Mouse (Mus musculus): Measurements from ENCODE around the gene Hpse.

The Hpse gene

GRCm38 (mm10) chr5:100697398-100697797 lies 22.1 kb downstream of the Hpse start:
- DNase-seq (ENCODE audit: low read depth, low spot score): no peak

DNA sequence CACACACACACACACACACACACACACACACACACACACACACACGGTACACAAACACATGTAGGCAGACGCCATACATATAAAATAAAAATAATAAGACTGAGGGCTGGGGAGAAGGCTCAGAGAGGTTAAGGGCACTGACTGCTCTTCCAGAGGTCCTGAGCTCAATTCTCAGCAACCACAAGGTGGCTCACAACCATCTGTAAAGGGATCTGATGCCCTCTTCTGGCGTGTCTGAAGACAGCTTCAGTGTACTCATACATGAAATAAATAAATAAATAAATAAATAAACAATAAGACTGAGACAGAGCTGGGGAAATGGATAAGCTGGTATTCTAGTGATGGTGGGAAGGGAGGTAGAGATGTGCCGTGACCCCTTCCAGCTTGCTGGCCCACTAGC lies 33.9 kb downstream of the Hpse start:
- DNase-seq (ENCODE audit: low read depth, low spot score): no peak

- no peak for DNase-seq (ENCODE audit: low read depth, low spot score)
Observed at GRCm38 (mm10) chr5:100680542-100680933, 39.0 kb downstream of the Hpse start.

DNA sequence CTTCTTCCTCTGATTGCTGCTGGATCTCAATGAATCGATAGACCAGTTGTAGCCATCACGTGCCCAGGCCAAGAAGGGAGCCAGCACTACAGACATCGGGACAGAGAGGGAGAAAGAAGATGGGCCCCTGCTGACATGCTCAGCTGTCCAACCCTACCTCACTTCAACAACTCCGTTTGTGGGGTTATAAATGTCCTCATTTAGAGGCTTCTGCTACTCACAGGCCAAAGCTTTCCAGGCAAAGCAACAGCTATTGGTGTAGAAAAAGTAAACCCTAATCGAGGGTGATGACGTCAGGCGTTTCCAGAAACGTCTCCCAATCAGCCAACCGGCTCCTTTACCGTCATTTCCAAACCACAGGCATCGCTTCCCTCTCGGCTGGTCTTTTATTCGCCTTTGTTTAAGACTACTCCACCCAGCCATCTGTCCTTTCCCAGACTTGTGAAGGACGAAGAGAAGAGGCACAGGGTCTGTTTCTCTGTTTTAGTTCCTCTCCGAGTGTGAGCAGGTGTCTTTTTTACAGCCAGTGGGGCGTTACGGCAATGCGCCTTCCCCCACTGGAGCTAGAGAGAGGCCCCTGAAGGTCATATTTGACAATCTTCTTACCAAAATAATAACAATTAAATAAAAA lies 39.5 kb downstream of the Hpse start:
- DNase-seq (ENCODE audit: low read depth, low spot score): no peak

DNA sequence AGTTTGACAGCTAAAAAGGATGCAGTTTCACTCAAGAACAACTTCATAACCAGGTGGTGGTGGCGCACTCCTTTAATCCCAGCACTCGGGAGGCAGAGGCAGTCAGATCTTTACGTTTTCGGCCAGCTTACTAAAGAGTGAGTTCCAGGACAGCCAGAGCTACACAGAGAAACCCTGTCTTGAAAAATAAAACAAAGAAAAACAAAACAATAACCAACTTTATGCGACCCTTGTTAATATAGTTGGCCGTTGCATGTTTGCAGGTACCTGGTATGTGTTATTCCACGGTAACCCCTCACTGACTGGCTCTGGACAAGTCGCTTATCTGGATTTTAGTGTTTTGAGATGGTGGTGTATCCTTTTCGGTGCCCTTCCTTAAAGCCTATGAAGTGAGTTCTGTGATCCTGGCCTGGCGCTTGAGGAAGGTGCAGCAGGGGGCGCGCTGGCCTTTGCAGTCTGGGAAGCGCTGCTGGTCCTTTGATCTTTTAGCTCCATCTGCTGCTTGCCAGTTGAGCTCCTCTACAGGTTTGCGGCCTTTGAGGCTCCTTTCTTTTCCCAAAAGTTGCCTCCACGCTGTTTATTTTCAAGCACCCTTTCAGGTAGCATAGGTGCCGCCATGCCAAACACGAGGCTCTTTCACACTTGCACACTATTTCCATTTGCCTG lies 44.7 kb downstream of the Hpse start, which contains the start of gene Coq2:
Coq2 (minus strand) TSS at position 430 of the 666 bp plus-strand sequence.
- DNase-seq (ENCODE audit: low read depth, low spot score): peak; percentile 89

- DNase-seq (ENCODE audit: low read depth, low spot score): peak; percentile 91
Observed at GRCm38 (mm10) chr5:100673745-100674486, 45.6 kb downstream of the Hpse start.

DNA sequence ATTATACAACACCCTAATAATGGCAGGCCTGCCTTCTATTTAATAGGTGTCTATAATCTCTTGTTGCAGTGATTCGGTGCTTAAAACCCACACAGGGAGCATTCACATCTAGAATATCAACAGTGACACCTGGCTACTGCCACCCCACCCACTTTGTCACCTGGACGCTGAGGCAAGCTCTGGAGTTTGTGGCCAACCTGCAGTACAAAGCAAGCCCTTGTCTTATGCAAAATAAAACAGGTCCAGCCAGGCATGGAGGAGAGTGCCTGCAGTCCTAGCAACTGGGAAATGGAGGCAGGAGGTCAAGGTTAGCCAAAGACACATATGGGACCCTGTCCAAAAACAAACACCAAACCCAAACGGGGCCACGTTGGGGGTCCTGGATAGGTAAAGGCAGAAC lies 47.1 kb downstream of the Hpse start:
- no peak for DNase-seq (ENCODE audit: low read depth, low spot score)

DNA sequence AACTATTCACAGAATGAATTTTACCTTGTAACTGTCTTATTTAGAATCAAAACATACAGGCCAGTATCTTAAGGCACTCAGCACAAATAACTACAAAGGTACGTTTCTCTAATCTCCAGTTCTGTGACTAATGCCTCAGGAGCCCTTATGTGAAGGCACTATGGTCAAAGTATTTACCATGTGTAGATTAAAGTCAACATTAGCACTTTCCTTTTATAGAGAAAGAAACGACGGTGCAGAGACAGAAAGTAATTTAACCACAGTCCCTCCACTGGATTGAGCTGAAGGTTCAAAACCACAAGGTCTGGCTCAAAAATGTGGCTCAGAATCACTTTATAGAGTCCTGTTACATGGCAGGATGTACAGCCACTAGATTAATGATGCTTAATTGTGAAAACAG lies 47.6 kb downstream of the Hpse start:
- DNase-seq (ENCODE audit: low read depth, low spot score): no peak

DNA sequence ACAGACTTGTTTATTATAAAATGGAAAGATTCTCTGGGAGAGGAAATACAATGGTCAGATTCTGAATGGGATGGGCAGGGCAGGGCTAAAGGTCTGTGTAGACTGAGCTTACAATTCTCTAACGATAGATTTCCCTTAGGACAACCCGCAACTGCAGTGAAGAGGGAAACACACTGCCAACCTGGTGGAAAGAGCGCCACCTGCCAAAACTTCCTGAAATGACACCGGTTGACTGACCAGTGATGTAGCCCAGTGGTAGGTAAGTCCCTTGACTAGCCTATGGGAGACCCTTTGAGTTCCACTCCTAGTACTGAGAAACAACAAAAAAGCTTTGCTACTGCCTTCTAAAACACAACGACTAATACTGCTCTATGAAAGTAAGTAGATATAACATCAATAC lies 48.1 kb downstream of the Hpse start:
- peak; percentile 58 for DNase-seq (ENCODE audit: low read depth, low spot score)

- DNase-seq (ENCODE audit: low read depth, low spot score): no peak
Observed at GRCm38 (mm10) chr5:100666965-100667364, 52.6 kb downstream of the Hpse start.

DNA sequence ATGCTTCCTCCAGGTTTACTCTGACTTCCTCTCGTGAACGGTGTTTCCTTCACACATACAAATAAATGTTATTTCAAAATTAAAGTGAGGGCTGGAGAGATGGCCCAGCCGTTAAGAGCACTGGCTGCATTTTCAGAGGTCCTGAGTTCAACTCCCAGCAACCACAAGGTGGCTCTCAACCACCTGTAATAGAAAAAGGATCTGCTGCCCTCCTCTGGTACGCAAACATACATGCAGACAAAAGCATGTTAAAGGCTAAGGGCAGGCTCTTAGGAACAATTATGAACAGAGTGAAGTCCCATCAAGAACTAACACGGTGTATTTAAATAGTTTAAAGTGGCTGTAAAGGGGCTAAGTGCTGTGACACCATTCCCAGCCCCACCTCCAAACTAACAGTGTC lies 55.7 kb downstream of the Hpse start:
- peak; percentile 86 for DNase-seq (ENCODE audit: low read depth, low spot score)

DNA sequence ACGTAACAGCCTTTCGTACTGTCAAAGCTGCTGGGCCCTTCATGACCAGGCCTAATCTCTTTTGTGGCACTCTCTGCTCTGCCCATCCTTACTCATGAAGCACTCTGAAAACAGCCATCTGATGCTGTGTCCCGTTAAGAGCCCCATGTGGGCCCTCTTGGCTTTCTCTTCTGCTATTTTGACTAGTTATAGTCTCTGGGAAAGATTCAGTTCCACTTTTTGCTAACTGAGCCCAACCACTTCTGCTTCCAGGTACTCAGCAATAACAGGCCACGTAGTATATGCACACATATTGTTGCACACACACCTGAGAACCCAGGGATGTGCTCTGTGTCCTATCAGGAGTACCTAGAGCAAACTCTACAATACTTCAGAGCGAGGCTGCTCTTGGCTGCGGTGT lies 56.5 kb downstream of the Hpse start:
- DNase-seq (ENCODE audit: low read depth, low spot score): no peak

DNA sequence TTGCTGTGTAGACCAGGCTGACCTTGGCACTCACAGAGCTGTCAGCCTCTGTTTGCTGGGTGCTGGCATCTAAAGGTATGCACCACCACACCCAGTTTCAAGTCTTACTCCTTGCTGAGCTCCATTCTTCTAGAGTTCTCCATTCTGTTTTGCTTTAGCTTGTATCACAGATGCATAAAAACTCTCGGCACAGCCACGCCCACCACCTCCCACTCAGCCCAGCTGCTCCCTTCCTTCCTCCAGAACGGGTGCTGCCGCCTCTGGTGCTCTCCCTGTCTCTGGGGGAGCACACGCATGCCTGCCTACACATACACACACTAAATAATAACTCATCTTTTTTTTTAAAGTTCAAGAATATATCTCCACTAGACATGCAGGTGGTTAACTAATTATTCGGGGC lies 61.1 kb downstream of the Hpse start:
- DNase-seq (ENCODE audit: low read depth, low spot score): no peak

DNA sequence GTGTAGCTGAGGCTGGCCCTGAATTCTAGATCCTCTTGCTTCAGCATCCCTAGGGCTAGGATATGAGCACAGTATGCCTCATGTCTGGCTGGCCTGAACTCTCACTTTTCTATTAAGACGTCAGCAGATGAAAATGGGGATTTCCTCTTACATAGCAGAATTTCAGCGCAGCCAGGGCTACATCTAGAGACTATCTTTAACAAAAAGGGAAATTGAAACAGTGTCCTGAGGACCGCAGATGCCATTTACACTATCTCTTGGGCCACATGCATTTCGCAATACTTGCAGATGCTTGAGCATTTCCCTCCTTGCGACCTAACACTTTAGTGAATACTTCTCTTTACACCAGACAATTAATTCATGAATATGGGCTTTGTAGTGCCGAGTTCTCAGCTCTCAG lies 63.2 kb downstream of the Hpse start:
- no peak for DNase-seq (ENCODE audit: low read depth, low spot score)

DNA sequence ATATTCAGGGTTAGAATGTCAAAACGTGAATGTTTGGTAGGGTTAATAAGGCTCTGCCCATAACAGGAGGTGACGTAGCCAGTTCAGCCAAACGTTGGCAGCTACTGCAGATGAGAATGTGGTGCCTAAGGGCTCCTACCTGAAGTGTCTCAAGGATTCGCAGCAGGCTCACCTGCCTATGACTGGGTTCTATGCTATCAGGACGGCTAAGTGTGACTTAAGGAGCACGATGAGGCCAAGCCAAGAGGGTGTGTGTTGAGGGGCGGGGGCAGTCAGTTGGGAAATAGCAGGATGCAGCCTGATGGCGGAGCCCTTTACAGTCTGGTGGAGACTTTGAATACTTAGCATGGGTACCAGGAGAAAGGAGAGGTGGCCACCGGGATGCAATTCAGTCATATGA lies 67.2 kb downstream of the Hpse start:
- no peak for DNase-seq (ENCODE audit: low read depth, low spot score)

- DNase-seq (ENCODE audit: low read depth, low spot score): peak; percentile 82
Observed at GRCm38 (mm10) chr5:100651486-100651885, 68.0 kb downstream of the Hpse start.

- DNase-seq (ENCODE audit: low read depth, low spot score): no peak
Observed at GRCm38 (mm10) chr5:100650969-100651368, 68.5 kb downstream of the Hpse start.

- no peak for DNase-seq (ENCODE audit: low read depth, low spot score)
Observed at GRCm38 (mm10) chr5:100648546-100648945, 71.0 kb downstream of the Hpse start.

- DNase-seq (ENCODE audit: low read depth, low spot score): peak; percentile 47
Observed at GRCm38 (mm10) chr5:100648046-100648445, 71.5 kb downstream of the Hpse start.

- no peak for DNase-seq (ENCODE audit: low read depth, low spot score)
Observed at GRCm38 (mm10) chr5:100646558-100646957, 73.0 kb downstream of the Hpse start.

DNA sequence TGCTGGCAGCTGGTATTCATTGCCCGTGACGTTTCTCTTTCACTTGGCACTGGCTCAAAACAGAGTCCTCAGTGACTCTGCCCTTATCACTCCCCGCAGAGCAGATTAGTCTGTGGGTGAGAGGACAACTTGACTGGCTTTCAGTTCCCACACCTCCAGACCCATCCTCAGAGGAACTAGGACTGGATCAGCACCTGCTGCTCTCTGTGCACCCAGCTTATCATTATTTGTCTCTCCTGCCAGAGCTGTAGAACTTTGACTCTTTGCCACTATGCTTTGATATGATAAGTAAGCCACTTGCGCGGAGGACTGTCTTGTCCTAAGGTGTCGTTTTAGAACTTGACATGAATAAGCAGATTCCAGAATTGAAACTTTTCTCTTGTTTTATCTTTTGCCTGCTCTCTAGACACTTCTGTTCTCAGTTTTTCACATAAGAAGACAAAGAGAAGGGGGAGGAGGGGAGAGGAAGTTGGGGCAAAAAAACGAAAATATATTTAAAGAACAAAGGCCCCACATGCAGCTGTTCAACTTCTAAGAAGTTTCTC lies 75.5 kb downstream of the Hpse start:
- peak; percentile 63 for DNase-seq (ENCODE audit: low read depth, low spot score)

- peak; percentile 71 for DNase-seq (ENCODE audit: low read depth, low spot score)
Observed at GRCm38 (mm10) chr5:100643253-100643990, 76.1 kb downstream of the Hpse start.
